Mouse (Mus musculus): Measurements from ENCODE around the gene Maz. TPM values are rescaled to one million over a fixed set of nuclear protein-coding genes. Genes with fewer than 3 reads are reported as not detected.

Maz gene
- polyA plus RNA-seq, 1 experiment = 193 TPM

DNA sequence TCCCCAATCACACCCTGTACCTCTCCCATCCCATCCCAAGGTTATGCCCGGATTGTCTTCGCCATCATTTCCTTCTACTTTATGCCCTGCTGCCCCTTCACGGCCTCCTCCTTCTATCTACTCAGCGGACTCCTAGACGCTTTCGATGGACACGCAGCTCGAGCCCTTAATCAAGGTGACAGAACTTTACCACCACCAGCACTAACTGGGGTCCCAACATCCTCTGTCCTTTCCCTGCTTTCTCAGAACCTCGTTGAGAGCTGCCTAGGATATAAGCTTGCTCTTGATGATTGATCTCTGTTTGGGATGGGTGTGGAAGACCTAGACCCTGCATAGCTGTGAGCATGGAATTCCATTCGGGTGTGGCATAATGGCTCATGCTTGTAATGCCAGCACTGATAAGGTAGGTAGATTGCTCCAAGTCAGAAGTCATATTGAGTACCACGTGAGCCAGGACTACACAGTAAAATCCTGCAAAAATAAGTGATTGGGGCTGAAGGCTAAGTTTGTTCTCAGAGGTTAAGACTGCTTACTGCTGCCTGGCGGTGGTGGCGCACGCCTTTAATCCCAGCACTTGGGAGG is 49.9 kb downstream of the Maz start:
- Histone ChIP-seq H3K36me3 (ENCODE audit: control insufficient read depth) (peaks cover 40% of the 10 kb centered on the region), H3K27me3 (ENCODE audit: control insufficient read depth) (0 out of 2 replicates have a peak, but pooled peaks cover 4% of the 10 kb centered on the region), H3K4me3 (replicated peaks) (peak overlapping the region; percentile 79), H3K9me3 (ENCODE audit: control insufficient read depth, low read length) (no peaks in the 10 kb centered on the region), H3K4me1 (ENCODE audit: control insufficient read depth) (peaks cover 53% of the 10 kb centered on the region)
- TF ChIP-seq TAL1 (IDR thresholded peaks at IDR 0.05; ENCODE audit: low read length) = no peak
- peak; percentile 70 for TF ChIP-seq GATA1 (IDR thresholded peaks at IDR 0.05; ENCODE audit: low read length)

DNA sequence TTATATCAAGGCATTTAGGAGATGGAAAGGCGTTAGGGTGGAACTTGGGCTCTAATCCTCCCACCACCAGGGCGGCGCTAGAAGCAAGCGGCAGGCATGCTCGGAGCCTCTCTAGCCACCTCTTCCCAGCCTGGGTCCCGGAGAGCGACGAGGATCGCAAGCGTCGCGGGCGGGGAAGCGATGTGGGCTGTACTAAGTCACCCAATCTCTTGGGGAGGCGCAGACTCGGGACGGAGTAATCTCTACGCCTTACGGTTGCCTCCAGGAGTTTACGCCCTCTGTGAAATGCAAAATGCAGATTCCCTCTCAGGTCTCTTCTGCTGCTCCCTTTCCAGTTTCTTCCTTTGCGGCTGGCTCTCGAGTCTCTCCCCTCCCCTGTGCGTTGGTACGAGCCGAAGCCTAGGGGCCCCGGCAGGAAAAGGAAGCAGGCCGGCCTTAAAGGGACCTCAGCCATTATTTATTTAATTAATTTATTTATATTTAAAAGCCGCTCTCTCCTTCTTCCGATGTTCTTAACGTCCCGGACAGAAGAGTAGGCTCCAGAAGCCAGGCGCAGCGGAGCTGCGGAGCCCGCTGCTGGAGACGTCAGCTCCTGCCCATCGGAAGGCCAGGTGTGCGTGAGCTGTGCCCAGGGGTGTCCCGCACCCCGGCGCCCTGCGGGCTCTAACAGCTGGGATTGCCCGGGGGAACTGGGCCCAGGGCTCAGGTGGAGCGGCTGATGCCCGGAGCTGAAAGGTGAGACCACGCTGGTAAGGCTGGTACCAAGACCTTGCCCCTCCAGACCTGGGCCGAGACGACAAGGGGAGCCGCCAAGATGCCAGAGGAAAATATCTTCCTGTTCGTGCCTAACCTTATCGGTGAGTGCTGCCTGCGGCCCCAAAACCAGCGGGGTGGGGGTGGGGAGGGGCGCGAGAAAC is 50.6 kb downstream of the Maz start, which contains the start of gene Cdiptos:
Gene Cdiptos (minus strand): TSS at position 149 of the 917 bp plus-strand sequence.
- peaks cover 35% of the 10 kb centered on the region for H3K36me3 ChIP-seq (ENCODE audit: control insufficient read depth)
- H3K9me3 ChIP-seq (ENCODE audit: control insufficient read depth, low read length) = no peaks in the 10 kb centered on the region
- peaks cover 47% of the 10 kb centered on the region for H3K4me1 ChIP-seq (ENCODE audit: control insufficient read depth)
- TF ChIP-seq TAL1 (IDR thresholded peaks at IDR 0.05; ENCODE audit: low read length) (no peak), GATA1 (IDR thresholded peaks at IDR 0.05; ENCODE audit: low read length) (no peak)
- H3K4me3 ChIP-seq (replicated peaks) = peak within 1 kb of the TSS; percentile 79
- 0 out of 2 replicates have a peak, but pooled peaks cover 4% of the 10 kb centered on the region for H3K27me3 ChIP-seq (ENCODE audit: control insufficient read depth)

GRCm38 (mm10) chr7:126975893-126975949 is 51.1 kb downstream of the Maz start, which contains the start of gene Cdipt:
Gene Cdipt, plus strand, starts transcription at chr7:126975914.
- Histone ChIP-seq H3K4me1 (ENCODE audit: control insufficient read depth) (peaks cover 47% of the 10 kb centered on the region), H3K9me3 (ENCODE audit: control insufficient read depth, low read length) (no peaks in the 10 kb centered on the region), H3K27me3 (ENCODE audit: control insufficient read depth) (0 out of 2 replicates have a peak, but pooled peaks cover 4% of the 10 kb centered on the region), H3K36me3 (ENCODE audit: control insufficient read depth) (peaks cover 31% of the 10 kb centered on the region), H3K4me3 (replicated peaks) (peak within 1 kb of the TSS; percentile 79)
- TF ChIP-seq TAL1 (IDR thresholded peaks at IDR 0.05; ENCODE audit: low read length) = no peak
- TF ChIP-seq GATA1 (IDR thresholded peaks at IDR 0.05; ENCODE audit: low read length) = no peak

DNA sequence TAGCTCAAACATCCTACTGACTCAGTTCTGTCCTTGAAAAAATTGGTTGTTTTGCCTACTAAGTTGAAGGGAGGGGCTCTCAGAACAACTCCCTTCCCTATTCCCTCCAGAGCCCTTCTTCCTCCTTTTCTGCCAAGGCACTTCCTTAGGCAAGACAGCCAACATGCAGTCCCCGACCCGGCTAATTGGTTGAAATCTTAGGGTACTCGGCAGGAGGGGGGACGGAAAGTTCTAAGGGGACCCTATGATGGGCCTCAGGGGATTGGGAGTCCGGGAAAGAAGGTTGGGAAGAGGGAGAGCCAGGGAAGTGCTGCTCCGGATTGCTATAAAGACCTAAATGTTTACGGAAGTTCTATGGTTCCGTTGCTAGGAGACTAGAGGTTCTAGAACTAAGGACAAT is 51.3 kb downstream of the Maz start:
- Histone ChIP-seq H3K36me3 (ENCODE audit: control insufficient read depth) (peaks cover 29% of the 10 kb centered on the region), H3K4me1 (ENCODE audit: control insufficient read depth) (peaks cover 47% of the 10 kb centered on the region), H3K27me3 (ENCODE audit: control insufficient read depth) (0 out of 2 replicates have a peak, but pooled peaks cover 4% of the 10 kb centered on the region), H3K4me3 (replicated peaks) (peak overlapping the region; percentile 79), H3K9me3 (ENCODE audit: control insufficient read depth, low read length) (no peaks in the 10 kb centered on the region)
- TF ChIP-seq GATA1 (IDR thresholded peaks at IDR 0.05; ENCODE audit: low read length) (no peak), TAL1 (IDR thresholded peaks at IDR 0.05; ENCODE audit: low read length) (no peak)

Other genes with a start within 250 kb of the Maz start
- gene Tbx6, start 245.6 kb downstream of the Maz start, polyA plus RNA-seq (2012) = 3.6 and 4.0 TPM in 2 replicates
- gene Ppp4c, start 234.5 kb downstream of the Maz start, polyA plus RNA-seq (2012) = 11.0 and 12.3 TPM in 2 replicates
- gene Fam57b, start 229.4 kb downstream of the Maz start, polyA plus RNA-seq (2012) = 0.02 TPM in 1 of 2 replicates, not detected in the other
- not detected in 2 replicates for gene 4930451I11Rik, start 195.4 kb downstream of the Maz start, polyA plus RNA-seq (2012)
- not detected in 2 replicates for gene Doc2a, start 179.6 kb downstream of the Maz start, polyA plus RNA-seq (2012)
- gene Hirip3, start 165.1 kb downstream of the Maz start, polyA plus RNA-seq (2012) = 24.2 and 26.7 TPM in 2 replicates
- gene Ino80e, start 164.7 kb downstream of the Maz start, polyA plus RNA-seq (2012) = 37.6 and 44.8 TPM in 2 replicates
- gene Taok2, start 142.3 kb downstream of the Maz start, polyA plus RNA-seq (2012) = 11.6 and 12.9 TPM in 2 replicates
- gene Tmem219, start 104.1 kb downstream of the Maz start, polyA plus RNA-seq (2012) = 1.1 and 1.5 TPM in 2 replicates
- gene Kctd13, start 98.2 kb downstream of the Maz start, polyA plus RNA-seq (2012) = 0.68 and 0.79 TPM in 2 replicates
- not detected in 2 replicates for gene Asphd1, start 77.5 kb downstream of the Maz start, polyA plus RNA-seq (2012)
- gene Sez6l2, start 76.5 kb downstream of the Maz start, polyA plus RNA-seq (2012) = 0.03 and 0.04 TPM in 2 replicates
- gene Cdipt, start 51.1 kb downstream of the Maz start, polyA plus RNA-seq (2012) = 12.0 and 13.0 TPM in 2 replicates
- gene Cdiptos, start 50.9 kb downstream of the Maz start, polyA plus RNA-seq (2012) = not detected in 2 replicates
- 0.87 and 1.2 TPM in 2 replicates for gene Mvp, start 12.4 kb downstream of the Maz start, polyA plus RNA-seq (2012)
- gene Pagr1b, start 10.6 kb downstream of the Maz start, polyA plus RNA-seq (2012) = not detected in 2 replicates
- gene Pagr1a, start 9.7 kb downstream of the Maz start, polyA plus RNA-seq (2012) = 8.2 and 13.3 TPM in 2 replicates
- 15.4 and 20.8 TPM in 2 replicates for gene Gm42742, start 5.9 kb downstream of the Maz start, polyA plus RNA-seq (2012)
- 0.04 and 0.17 TPM in 2 replicates for gene Prrt2, start 5.8 kb downstream of the Maz start, polyA plus RNA-seq (2012)
- 19.9 and 23.7 TPM in 2 replicates for gene Kif22, start 15.4 kb upstream of the Maz start, polyA plus RNA-seq (2012)
- not detected in 2 replicates for gene Zg16, start 60.3 kb upstream of the Maz start, polyA plus RNA-seq (2012)
- 1.2 and 1.4 TPM in 2 replicates for gene AI467606, start 64.3 kb upstream of the Maz start, polyA plus RNA-seq (2012)
- gene Qprt, start 95.2 kb upstream of the Maz start, polyA plus RNA-seq (2012) = 0.12 and 0.17 TPM in 2 replicates
- gene Spn, start 110.8 kb upstream of the Maz start, polyA plus RNA-seq (2012) = 0.52 and 0.83 TPM in 2 replicates
- 6.9 and 9.2 TPM in 2 replicates for gene Cd2bp2, start 169.0 kb upstream of the Maz start, polyA plus RNA-seq (2012)
- gene Tbc1d10b, start 181.4 kb upstream of the Maz start, polyA plus RNA-seq (2012) = 9.3 and 10.4 TPM in 2 replicates
- 2.0 and 3.5 TPM in 2 replicates for gene Mylpf, start 181.9 kb upstream of the Maz start, polyA plus RNA-seq (2012)
- gene Zfp553, start 206.0 kb upstream of the Maz start, polyA plus RNA-seq (2012) = 0.26 and 0.33 TPM in 2 replicates
- 26.0 and 36.2 TPM in 2 replicates for gene Sept1, start 206.1 kb upstream of the Maz start, polyA plus RNA-seq (2012)
- 4.0 and 4.8 TPM in 2 replicates for gene Zfp771, start 217.2 kb upstream of the Maz start, polyA plus RNA-seq (2012)
- gene Dctpp1, start 233.7 kb upstream of the Maz start, polyA plus RNA-seq (2012) = 9.7 and 14.1 TPM in 2 replicates
- gene Sephs2, start 247.0 kb upstream of the Maz start, polyA plus RNA-seq (2012) = 1.4 and 1.5 TPM in 2 replicates

Data from erythroblast, embryonic 14.5 days (primary cell).